Mouse (Mus musculus): ENCODE results near the gene Lcmt2. TPM values are rescaled to one million over a fixed set of nuclear protein-coding genes. Genes with fewer than 3 reads are reported as not detected.

Lcmt2 gene
- 15.6 TPM for polyA plus RNA-seq (2017; shearing (Covaris generic))

DNA sequence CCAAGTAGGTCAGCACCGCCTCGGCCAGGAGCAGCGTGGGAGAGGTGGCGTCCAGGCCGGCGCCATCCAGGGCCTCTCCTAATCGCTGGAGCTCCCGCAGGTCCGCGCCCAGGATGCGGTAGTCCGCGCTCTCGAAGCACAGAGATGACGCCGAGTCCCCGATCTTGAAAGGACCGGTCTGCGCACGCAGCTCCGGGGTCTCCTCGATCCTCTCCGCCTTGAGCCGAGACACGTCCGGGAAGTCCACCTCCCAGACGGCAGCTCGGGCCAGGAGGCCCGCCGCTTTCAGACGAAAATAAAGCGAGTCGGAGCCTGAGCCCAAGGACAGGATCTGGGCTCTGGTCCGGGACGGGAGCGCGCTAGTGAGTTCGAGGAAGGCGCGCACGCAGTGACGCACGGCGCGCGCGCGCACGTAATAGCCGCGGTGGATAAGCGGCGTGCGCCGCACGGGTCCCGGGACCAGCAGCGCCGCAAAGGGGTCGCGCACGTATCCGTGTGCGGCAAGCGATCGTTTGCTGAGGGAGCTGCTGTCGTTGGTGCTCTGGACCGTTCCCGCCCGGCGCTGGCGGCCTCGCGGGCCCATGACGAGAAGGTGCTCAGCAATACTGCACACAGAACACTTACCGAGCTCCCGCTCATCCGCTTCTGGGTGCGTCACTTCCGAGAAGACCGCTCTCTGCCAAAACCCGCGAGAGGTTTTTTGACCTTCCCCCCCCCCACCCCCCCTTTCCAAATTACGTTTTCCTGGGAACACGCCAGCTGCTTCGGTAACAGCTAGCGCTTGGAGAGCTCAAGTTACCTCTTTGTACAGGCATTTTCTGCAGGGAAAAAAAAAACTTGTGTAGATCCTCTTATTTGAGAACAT lies at the start of gene Lcmt2, which contains the start of gene Adal:
TSS of gene Lcmt2 (minus strand) at position 636 of the 865 bp plus-strand sequence.
TSS of gene Adal (plus strand) at position 411 of the 865 bp plus-strand sequence.

DNA sequence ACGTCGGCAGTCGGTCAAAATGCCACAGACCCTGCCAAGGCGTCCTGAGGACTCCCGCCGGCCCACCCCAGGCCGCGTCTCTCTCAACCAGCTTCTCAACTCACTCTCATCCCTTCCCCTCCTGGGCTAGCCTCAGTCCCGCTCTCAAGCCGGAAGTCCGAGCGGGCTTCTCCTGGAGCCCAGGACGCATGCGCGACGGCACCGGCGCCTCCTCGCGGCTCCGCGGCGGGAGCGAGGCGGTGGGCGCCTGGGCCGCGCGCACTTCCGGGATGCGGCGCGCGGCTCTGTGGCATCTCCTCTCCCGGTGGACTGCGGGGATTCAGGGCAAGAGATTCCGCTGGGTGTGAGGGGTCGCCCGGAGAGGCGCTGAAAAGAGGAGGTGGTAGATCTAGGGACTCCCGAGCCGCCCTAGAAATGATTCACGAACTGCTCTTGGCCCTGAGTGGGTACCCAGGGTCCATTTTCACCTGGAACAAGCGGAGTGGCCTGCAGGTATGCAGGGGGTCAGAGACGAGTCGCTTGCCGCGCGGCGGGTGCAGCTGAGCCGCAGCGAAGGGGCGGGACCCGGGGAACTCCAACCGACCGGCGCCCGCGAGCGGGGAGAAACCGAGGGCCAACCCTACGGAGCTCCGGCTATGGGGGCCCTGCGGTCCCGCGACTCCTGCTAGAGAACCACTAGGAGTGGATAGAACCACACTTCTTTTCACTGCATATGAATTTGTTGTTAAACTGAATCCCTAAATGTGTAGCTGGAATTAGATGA lies 30.7 kb upstream of the Lcmt2 start, which contains the start of gene Zscan29:
TSS of gene Zscan29 (minus strand) at position 146 of the 763 bp plus-strand sequence.

DNA sequence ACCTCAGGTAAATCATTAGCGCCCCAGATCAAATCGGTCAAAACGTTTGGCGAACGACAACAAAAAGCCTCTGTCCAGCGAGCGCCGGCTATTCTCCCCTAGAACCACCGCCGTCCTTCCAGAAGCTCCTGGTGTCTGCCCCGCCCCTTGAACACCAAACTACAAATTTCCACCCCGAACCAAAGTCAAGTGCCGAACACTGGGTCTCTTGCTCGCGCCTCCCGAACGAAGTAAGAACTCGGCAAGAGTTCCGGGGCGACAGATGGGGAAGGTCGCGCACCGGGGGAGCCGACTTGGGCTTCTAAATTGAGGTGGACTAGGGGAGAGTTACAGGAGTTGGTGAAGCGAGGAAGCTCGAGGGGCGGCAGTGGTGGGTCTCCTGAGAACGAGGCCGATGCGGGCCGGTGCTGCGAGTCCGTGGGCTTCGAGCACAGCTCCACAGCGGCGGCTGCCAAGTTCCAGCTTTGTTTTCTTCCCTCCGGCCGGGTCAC lies 30.1 kb upstream of the Lcmt2 start, which contains the start of gene Tubgcp4:
TSS of gene Tubgcp4 (plus strand) at position 174 of the 491 bp plus-strand sequence.

DNA sequence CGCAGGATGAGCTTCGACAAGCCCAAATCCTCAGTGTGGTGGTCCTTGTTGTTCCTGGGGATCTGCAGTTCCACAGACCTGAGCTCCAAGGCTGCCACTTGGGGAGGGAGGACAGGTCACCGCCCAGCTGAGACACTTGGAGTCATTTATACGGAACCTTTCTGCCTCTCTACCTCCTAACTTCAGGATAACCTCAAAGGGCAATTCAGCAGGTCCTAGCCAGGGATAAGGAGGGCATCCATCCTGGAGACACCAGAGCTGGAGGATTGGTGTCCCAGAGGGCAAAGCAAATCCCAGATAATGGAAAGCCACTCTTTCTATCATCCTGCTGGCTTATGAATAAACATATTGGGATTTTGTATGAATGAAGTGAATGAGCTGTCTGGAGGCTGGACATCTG lies 30.8 kb downstream of the Lcmt2 start, which contains the start of gene Tgm7:
TSS of gene Tgm7 (minus strand) at position 101 of the 400 bp plus-strand sequence.

DNA sequence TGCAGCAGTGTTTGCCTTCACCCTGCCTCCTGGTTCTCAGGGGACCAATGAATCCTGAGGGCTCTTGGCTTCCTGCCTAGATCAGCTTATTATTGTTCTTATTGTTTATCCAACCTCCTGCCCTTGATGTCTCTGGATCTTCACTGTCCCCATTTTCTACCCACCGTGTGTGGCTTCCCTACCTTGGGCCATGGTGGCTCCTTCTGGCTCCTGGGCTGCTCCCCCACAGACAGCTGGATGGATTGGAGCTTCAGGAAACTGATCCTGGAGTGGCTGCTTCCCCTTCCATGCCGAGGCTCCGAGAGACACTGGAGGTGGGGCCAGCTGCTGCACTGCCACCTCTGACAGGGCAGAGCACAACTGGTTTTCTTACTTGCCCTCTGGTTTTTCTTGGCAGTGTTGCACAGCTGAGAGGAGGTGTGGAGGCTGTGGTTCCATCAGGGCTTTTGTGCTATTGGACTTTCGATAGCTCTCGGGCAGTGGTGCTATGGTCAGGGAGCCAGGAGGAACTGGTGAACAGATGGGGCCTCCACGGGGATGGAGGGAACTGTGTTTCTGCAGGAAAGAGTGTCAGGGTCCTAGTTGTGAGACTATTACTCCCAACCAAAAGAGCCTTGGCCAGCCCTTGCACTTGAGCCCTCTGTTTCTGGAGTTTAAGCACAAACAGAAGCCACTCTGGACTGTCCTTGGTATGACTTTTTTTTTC lies 54.8 kb downstream of the Lcmt2 start, which contains the start of gene Tgm5:
TSS of gene Tgm5 (minus strand) at position 362 of the 706 bp plus-strand sequence.

Other genes with a start within 250 kb of the Lcmt2 start
- gene Ubr1, start 169.9 kb downstream of the Lcmt2 start, polyA plus RNA-seq (2017; shearing (Covaris generic)), result 70.5 TPM
- 18.0 TPM for gene Tmem62, start 163.6 kb downstream of the Lcmt2 start, polyA plus RNA-seq (2017; shearing (Covaris generic))
- 167 TPM for gene Ccndbp1, start 132.2 kb downstream of the Lcmt2 start, polyA plus RNA-seq (2017; shearing (Covaris generic))
- gene Epb42, start 103.6 kb downstream of the Lcmt2 start, polyA plus RNA-seq (2017; shearing (Covaris generic)), result 0.41 TPM
- gene Tgm5, start 54.8 kb downstream of the Lcmt2 start, polyA plus RNA-seq (2017; shearing (Covaris generic)), result not detected
- not detected for gene Tgm7, start 30.9 kb downstream of the Lcmt2 start, polyA plus RNA-seq (2017; shearing (Covaris generic))
- gene Adal, start 225 bp downstream of the Lcmt2 start, polyA plus RNA-seq (2017; shearing (Covaris generic)), result 20.7 TPM
- 117 TPM for gene Tubgcp4, start 30.0 kb upstream of the Lcmt2 start, polyA plus RNA-seq (2017; shearing (Covaris generic))
- 64.1 TPM for gene Zscan29, start 30.5 kb upstream of the Lcmt2 start, polyA plus RNA-seq (2017; shearing (Covaris generic))
- gene Trp53bp1, start 130.8 kb upstream of the Lcmt2 start, polyA plus RNA-seq (2017; shearing (Covaris generic)), result 82.8 TPM
- 0.05 TPM for gene Map1a, start 148.9 kb upstream of the Lcmt2 start, polyA plus RNA-seq (2017; shearing (Covaris generic))
- gene Ppip5k1, start 214.7 kb upstream of the Lcmt2 start, polyA plus RNA-seq (2017; shearing (Covaris generic)), result 17.5 TPM
- not detected for gene Ckmt1, start 217.1 kb upstream of the Lcmt2 start, polyA plus RNA-seq (2017; shearing (Covaris generic))
- gene Strc, start 246.5 kb upstream of the Lcmt2 start, polyA plus RNA-seq (2017; shearing (Covaris generic)), result 0.11 TPM

Data from inflammation-experienced regulatory T-cells, adult 16 weeks (primary cell).